Mouse (Mus musculus): ENCODE results near the gene Trim72. TPM values are rescaled to one million over a fixed set of nuclear protein-coding genes. Genes with fewer than 3 reads are reported as not detected.

Trim72 gene
- polyA plus RNA-seq, 2 experiments, result 2.2 to 22.8 TPM

DNA sequence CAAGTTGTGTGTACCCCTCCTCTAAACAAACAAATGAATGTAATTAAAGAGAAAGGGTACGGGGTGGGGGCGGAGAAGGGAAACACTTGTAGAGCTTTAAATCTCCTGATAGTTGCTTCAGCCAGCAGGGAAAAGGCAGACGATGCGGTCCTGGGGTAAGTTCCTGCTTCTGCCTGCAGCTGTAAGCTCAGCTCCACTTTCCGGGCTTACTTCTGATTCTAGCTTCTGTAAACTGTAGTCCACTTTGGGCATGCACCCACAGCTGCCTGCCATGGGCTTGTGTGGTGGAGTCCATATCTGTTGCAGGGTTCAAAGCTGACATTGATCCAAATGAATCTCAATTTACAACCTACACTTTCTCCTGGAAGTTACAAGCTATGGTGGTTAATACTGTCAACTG, 49.3 kb downstream of the Trim72 start:
- ATAC-seq (ENCODE audit: low FRiP score, low read depth), result no peak
- 55% methylated on average over 5 of the region's 5 CpGs for WGBS

DNA sequence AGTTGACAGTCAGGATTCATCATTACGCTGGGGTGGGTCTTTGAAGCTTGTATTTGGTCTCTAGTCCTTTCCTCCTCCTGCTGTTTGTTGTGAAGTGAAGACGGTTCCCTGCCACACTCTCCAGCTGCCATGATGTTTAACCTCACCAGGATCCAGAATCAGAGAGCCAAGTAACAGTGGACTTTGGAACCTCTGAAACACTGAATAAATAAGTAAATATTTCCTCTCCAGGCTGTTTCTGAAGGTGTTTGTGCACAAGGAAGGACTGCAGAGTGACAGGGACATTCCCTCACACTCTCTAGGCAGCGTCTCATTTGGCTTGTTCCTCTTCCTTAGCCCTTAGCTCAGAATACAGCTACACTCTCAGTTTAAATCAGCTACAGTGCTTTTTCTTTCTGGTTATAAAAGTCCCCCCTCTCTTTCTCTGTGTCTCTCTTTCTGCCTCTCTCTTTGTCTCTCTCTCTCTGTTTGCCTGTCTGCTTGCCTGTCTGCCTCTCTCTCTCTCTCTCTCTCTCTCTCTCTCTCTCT, 53.2 kb downstream of the Trim72 start:
- Histone ChIP-seq H3K27me3 (ENCODE audit: control insufficient read depth, insufficient read depth, low read length) (no peaks in the 10 kb centered on the region), H3K4me2 (replicated peaks; ENCODE audit: low read depth, low read length, severe bottlenecking) (no peak overlapping the region), H3K4me1 (ENCODE audit: control insufficient read depth, insufficient read depth, low read length) (no peaks in the 10 kb centered on the region), H3K9me3 (ENCODE audit: control insufficient read depth, low read length) (no peaks in the 10 kb centered on the region), H3K9ac (ENCODE audit: low read depth, low read length, severe bottlenecking) (no peak overlapping the region), H3K4me3 (replicated peaks; ENCODE audit: low read length) (no peak overlapping the region), H3K36me3 (ENCODE audit: control insufficient read depth, insufficient read depth, low read length) (no peaks in the 10 kb centered on the region), H3K27ac (replicated peaks; ENCODE audit: low read depth, low read length) (no peak overlapping the region)
- DNase-seq (ENCODE audit: low spot score) (no peak), ATAC-seq (ENCODE audit: low FRiP score, low read depth) (no peak)
- no peak for TF ChIP-seq POLR2A (IDR thresholded peaks at IDR 0.05; ENCODE audit: borderline replicate concordance, extremely low read depth, insufficient read depth, insufficient read length)
- WGBS, result 61% methylated on average over 3 of the region's 3 CpGs

More for the DNA sequence above, 49.3 kb downstream of the Trim72 start:
- Histone ChIP-seq H3K9ac (ENCODE audit: low read depth, low read length, severe bottlenecking) (no peak overlapping the region), H3K36me3 (ENCODE audit: control insufficient read depth, insufficient read depth, low read length) (no peaks in the 10 kb centered on the region), H3K27ac (replicated peaks; ENCODE audit: low read depth, low read length) (no peak overlapping the region), H3K27me3 (ENCODE audit: control insufficient read depth, insufficient read depth, low read length) (no peaks in the 10 kb centered on the region), H3K4me3 (replicated peaks; ENCODE audit: low read length) (no peak overlapping the region), H3K9me3 (ENCODE audit: control insufficient read depth, low read length) (no peaks in the 10 kb centered on the region), H3K4me2 (replicated peaks; ENCODE audit: low read depth, low read length, severe bottlenecking) (no peak overlapping the region), H3K4me1 (ENCODE audit: control insufficient read depth, insufficient read depth, low read length) (no peaks in the 10 kb centered on the region)
- no peak for DNase-seq (ENCODE audit: low spot score)
- TF ChIP-seq POLR2A (IDR thresholded peaks at IDR 0.05; ENCODE audit: borderline replicate concordance, extremely low read depth, insufficient read depth, insufficient read length), result no peak

DNA sequence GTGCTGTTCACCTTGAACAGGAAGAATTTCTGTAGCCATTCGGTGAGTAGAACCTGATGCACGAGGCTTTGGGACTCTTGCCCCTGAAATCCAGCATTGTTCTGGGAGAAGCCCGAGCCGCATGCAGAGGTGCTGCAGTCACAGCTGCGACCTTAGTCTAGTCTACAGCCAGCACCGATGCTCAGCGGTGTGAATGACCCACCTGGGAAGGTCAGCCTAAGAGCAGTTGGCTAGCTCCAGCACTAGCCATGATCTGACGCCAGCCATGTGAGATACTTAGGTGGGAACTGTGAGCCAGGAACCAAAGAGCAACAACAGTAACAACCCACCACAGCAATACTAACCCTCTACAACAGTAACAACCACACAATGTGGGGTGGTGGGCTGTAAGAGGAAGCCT, 54.1 kb downstream of the Trim72 start:
- no peaks in the 10 kb centered on the region for H3K4me1 ChIP-seq (ENCODE audit: control insufficient read depth, insufficient read depth, low read length)
- no peaks in the 10 kb centered on the region for H3K27me3 ChIP-seq (ENCODE audit: control insufficient read depth, insufficient read depth, low read length)
- ATAC-seq (ENCODE audit: low FRiP score, low read depth), result no peak
- H3K4me2 ChIP-seq (replicated peaks; ENCODE audit: low read depth, low read length, severe bottlenecking), result no peak overlapping the region
- 66% methylated on average over 8 of the region's 8 CpGs for WGBS
- no peaks in the 10 kb centered on the region for H3K9me3 ChIP-seq (ENCODE audit: control insufficient read depth, low read length)
- H3K27ac ChIP-seq (replicated peaks; ENCODE audit: low read depth, low read length), result no peak overlapping the region
- no peak for TF ChIP-seq POLR2A (IDR thresholded peaks at IDR 0.05; ENCODE audit: borderline replicate concordance, extremely low read depth, insufficient read depth, insufficient read length)
- no peak overlapping the region for H3K9ac ChIP-seq (ENCODE audit: low read depth, low read length, severe bottlenecking)
- H3K36me3 ChIP-seq (ENCODE audit: control insufficient read depth, insufficient read depth, low read length), result no peaks in the 10 kb centered on the region
- no peak for DNase-seq (ENCODE audit: low spot score)
- H3K4me3 ChIP-seq (replicated peaks; ENCODE audit: low read length), result no peak overlapping the region

DNA sequence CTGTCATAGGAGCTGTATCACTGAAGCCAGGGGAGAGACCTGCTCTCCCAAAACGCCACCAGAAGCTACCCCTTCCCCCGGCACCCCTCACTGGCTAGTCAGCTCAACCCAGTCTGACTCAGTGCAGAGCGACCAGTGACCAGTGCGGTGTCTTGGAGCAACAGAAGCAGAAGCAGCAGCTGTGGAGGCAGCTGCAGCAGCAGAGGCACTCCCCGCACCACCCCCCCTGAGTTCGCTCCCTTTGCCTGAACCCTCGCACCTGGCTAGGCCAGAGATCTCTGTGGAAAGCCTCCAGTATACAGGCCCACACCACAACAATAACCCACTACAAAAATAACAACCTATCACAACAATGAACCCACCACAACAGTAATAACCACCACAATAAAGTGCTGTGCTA, 54.8 kb downstream of the Trim72 start:
- Histone ChIP-seq H3K27me3 (ENCODE audit: control insufficient read depth, insufficient read depth, low read length) (no peaks in the 10 kb centered on the region), H3K9ac (ENCODE audit: low read depth, low read length, severe bottlenecking) (no peak overlapping the region), H3K27ac (replicated peaks; ENCODE audit: low read depth, low read length) (no peak overlapping the region), H3K9me3 (ENCODE audit: control insufficient read depth, low read length) (no peaks in the 10 kb centered on the region), H3K4me3 (replicated peaks; ENCODE audit: low read length) (no peak overlapping the region), H3K4me2 (replicated peaks; ENCODE audit: low read depth, low read length, severe bottlenecking) (no peak overlapping the region), H3K4me1 (ENCODE audit: control insufficient read depth, insufficient read depth, low read length) (no peaks in the 10 kb centered on the region), H3K36me3 (ENCODE audit: control insufficient read depth, insufficient read depth, low read length) (no peaks in the 10 kb centered on the region)
- no peak for ATAC-seq (ENCODE audit: low FRiP score, low read depth)
- DNase-seq (ENCODE audit: low spot score), result no peak
- WGBS, result 73% methylated on average over 7 of the region's 7 CpGs
- no peak for TF ChIP-seq POLR2A (IDR thresholded peaks at IDR 0.05; ENCODE audit: borderline replicate concordance, extremely low read depth, insufficient read depth, insufficient read length)

DNA sequence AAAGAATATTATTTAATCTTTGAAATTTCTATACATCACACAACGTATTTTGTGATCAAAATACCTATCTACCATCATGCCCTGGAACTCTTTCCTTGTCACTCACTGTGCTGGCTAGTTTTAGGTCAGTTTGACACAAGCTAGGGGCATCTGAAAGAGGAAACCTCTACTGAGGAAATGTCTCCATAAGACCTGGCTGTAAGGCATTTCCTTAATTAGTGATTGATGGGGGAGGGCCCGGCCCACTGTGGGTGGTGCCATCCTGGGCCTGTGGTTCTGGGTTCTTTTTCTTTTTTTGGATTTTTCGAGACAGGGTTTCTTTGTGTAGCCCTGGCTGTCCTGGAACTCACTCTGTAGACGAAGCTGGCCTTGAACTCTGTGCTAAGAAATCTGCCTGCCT, 55.3 kb downstream of the Trim72 start:
- TF ChIP-seq POLR2A (IDR thresholded peaks at IDR 0.05; ENCODE audit: borderline replicate concordance, extremely low read depth, insufficient read depth, insufficient read length), result no peak
- H3K9ac ChIP-seq (ENCODE audit: low read depth, low read length, severe bottlenecking), result no peak overlapping the region
- H3K27ac ChIP-seq (replicated peaks; ENCODE audit: low read depth, low read length), result no peak overlapping the region
- no peak overlapping the region for H3K4me3 ChIP-seq (replicated peaks; ENCODE audit: low read length)
- H3K4me2 ChIP-seq (replicated peaks; ENCODE audit: low read depth, low read length, severe bottlenecking), result no peak overlapping the region
- ATAC-seq (ENCODE audit: low FRiP score, low read depth) (no peak), DNase-seq (ENCODE audit: low spot score) (no peak)
- no peaks in the 10 kb centered on the region for H3K4me1 ChIP-seq (ENCODE audit: control insufficient read depth, insufficient read depth, low read length)
- H3K36me3 ChIP-seq (ENCODE audit: control insufficient read depth, insufficient read depth, low read length), result no peaks in the 10 kb centered on the region
- H3K9me3 ChIP-seq (ENCODE audit: control insufficient read depth, low read length), result no peaks in the 10 kb centered on the region
- WGBS, result 73% methylated on average over 4 of the region's 4 CpGs
- H3K27me3 ChIP-seq (ENCODE audit: control insufficient read depth, insufficient read depth, low read length), result no peaks in the 10 kb centered on the region

Other genes starting within 250 kb of the Trim72 start
- gene Orai3, start 234.1 kb upstream of the Trim72 start, polyA plus RNA-seq (2012; rRNA removed), result 22.8 and 29.6 TPM in 2 replicates
- 10.5 and 11.6 TPM in 2 replicates for gene Orai3, start 234.1 kb upstream of the Trim72 start, polyA plus RNA-seq (2014; fragmentation: Nextera tagmentation; extraction: Ambion mirVana)
- 29.7 and 31.8 TPM in 2 replicates for gene Setd1a, start 227.3 kb upstream of the Trim72 start, polyA plus RNA-seq (2012; rRNA removed)
- gene Setd1a, start 227.3 kb upstream of the Trim72 start, polyA plus RNA-seq (2014; fragmentation: Nextera tagmentation; extraction: Ambion mirVana), result 27.3 and 32.0 TPM in 2 replicates
- gene Gm49388, start 218.3 kb upstream of the Trim72 start, polyA plus RNA-seq (2012; rRNA removed), result 0.44 and 0.61 TPM in 2 replicates
- gene Gm49388, start 218.3 kb upstream of the Trim72 start, polyA plus RNA-seq (2014; fragmentation: Nextera tagmentation; extraction: Ambion mirVana), result not detected in 2 replicates
- 28.0 and 28.7 TPM in 2 replicates for gene Hsd3b7, start 203.3 kb upstream of the Trim72 start, polyA plus RNA-seq (2012; rRNA removed)
- gene Hsd3b7, start 203.3 kb upstream of the Trim72 start, polyA plus RNA-seq (2014; fragmentation: Nextera tagmentation; extraction: Ambion mirVana), result 14.3 and 16.5 TPM in 2 replicates
- gene Stx4a, start 179.7 kb upstream of the Trim72 start, polyA plus RNA-seq (2012; rRNA removed), result 116 and 147 TPM in 2 replicates
- 38.8 and 41.0 TPM in 2 replicates for gene Stx4a, start 179.7 kb upstream of the Trim72 start, polyA plus RNA-seq (2014; fragmentation: Nextera tagmentation; extraction: Ambion mirVana)
- 43.9 and 52.1 TPM in 2 replicates for gene Stx1b, start 179.4 kb upstream of the Trim72 start, polyA plus RNA-seq (2012; rRNA removed)
- 4.0 and 6.3 TPM in 2 replicates for gene Stx1b, start 179.4 kb upstream of the Trim72 start, polyA plus RNA-seq (2014; fragmentation: Nextera tagmentation; extraction: Ambion mirVana)
- 19.1 and 20.1 TPM in 2 replicates for gene Zfp646, start 127.7 kb upstream of the Trim72 start, polyA plus RNA-seq (2012; rRNA removed)
- 12.4 and 15.3 TPM in 2 replicates for gene Zfp646, start 127.7 kb upstream of the Trim72 start, polyA plus RNA-seq (2014; fragmentation: Nextera tagmentation; extraction: Ambion mirVana)
- 11.0 and 14.9 TPM in 2 replicates for gene Zfp668, start 127.1 kb upstream of the Trim72 start, polyA plus RNA-seq (2012; rRNA removed)
- 10.9 and 14.8 TPM in 2 replicates for gene Zfp668, start 127.1 kb upstream of the Trim72 start, polyA plus RNA-seq (2014; fragmentation: Nextera tagmentation; extraction: Ambion mirVana)
- gene Prss53, start 113.0 kb upstream of the Trim72 start, polyA plus RNA-seq (2012; rRNA removed), result 6.9 and 9.6 TPM in 2 replicates
- gene Prss53, start 113.0 kb upstream of the Trim72 start, polyA plus RNA-seq (2014; fragmentation: Nextera tagmentation; extraction: Ambion mirVana), result 1.3 and 2.0 TPM in 2 replicates
- not detected in 2 replicates for gene Gm21974, start 108.5 kb upstream of the Trim72 start, polyA plus RNA-seq (2012; rRNA removed)
- gene Gm21974, start 108.5 kb upstream of the Trim72 start, polyA plus RNA-seq (2014; fragmentation: Nextera tagmentation; extraction: Ambion mirVana), result not detected in 2 replicates
- gene Vkorc1, start 108.3 kb upstream of the Trim72 start, polyA plus RNA-seq (2012; rRNA removed), result 242 and 335 TPM in 2 replicates
- gene Vkorc1, start 108.3 kb upstream of the Trim72 start, polyA plus RNA-seq (2014; fragmentation: Nextera tagmentation; extraction: Ambion mirVana), result 244 and 256 TPM in 2 replicates
- 67.0 and 94.6 TPM in 2 replicates for gene Bckdk, start 99.9 kb upstream of the Trim72 start, polyA plus RNA-seq (2012; rRNA removed)
- 116 and 122 TPM in 2 replicates for gene Bckdk, start 99.9 kb upstream of the Trim72 start, polyA plus RNA-seq (2014; fragmentation: Nextera tagmentation; extraction: Ambion mirVana)
- 35.2 and 43.4 TPM in 2 replicates for gene Kat8, start 91.4 kb upstream of the Trim72 start, polyA plus RNA-seq (2012; rRNA removed)
- gene Kat8, start 91.4 kb upstream of the Trim72 start, polyA plus RNA-seq (2014; fragmentation: Nextera tagmentation; extraction: Ambion mirVana), result 39.1 and 45.4 TPM in 2 replicates
- 6.3 and 7.0 TPM in 2 replicates for gene Prss8, start 73.8 kb upstream of the Trim72 start, polyA plus RNA-seq (2012; rRNA removed)
- gene Prss8, start 73.8 kb upstream of the Trim72 start, polyA plus RNA-seq (2014; fragmentation: Nextera tagmentation; extraction: Ambion mirVana), result 6.2 and 7.0 TPM in 2 replicates
- 14.5 and 16.9 TPM in 2 replicates for gene Prss36, start 57.2 kb upstream of the Trim72 start, polyA plus RNA-seq (2012; rRNA removed)
- 11.7 and 14.1 TPM in 2 replicates for gene Prss36, start 57.2 kb upstream of the Trim72 start, polyA plus RNA-seq (2014; fragmentation: Nextera tagmentation; extraction: Ambion mirVana)
- 919 and 999 TPM in 2 replicates for gene Fus, start 36.5 kb upstream of the Trim72 start, polyA plus RNA-seq (2012; rRNA removed)
- 60.9 and 68.7 TPM in 2 replicates for gene Fus, start 36.5 kb upstream of the Trim72 start, polyA plus RNA-seq (2014; fragmentation: Nextera tagmentation; extraction: Ambion mirVana)
- 53.1 and 59.3 TPM in 2 replicates for gene Pycard, start 10.1 kb upstream of the Trim72 start, polyA plus RNA-seq (2012; rRNA removed)
- 98.3 and 132 TPM in 2 replicates for gene Pycard, start 10.1 kb upstream of the Trim72 start, polyA plus RNA-seq (2014; fragmentation: Nextera tagmentation; extraction: Ambion mirVana)
- gene Itgam, start 58.7 kb downstream of the Trim72 start, polyA plus RNA-seq (2012; rRNA removed), result 2.4 and 2.5 TPM in 2 replicates
- gene Itgam, start 58.7 kb downstream of the Trim72 start, polyA plus RNA-seq (2014; fragmentation: Nextera tagmentation; extraction: Ambion mirVana), result 1.1 and 1.2 TPM in 2 replicates
- 0.01 TPM in 1 of 2 replicates, not detected in the other for gene Gm49368, start 58.7 kb downstream of the Trim72 start, polyA plus RNA-seq (2012; rRNA removed)
- not detected in 2 replicates for gene Gm49368, start 58.7 kb downstream of the Trim72 start, polyA plus RNA-seq (2014; fragmentation: Nextera tagmentation; extraction: Ambion mirVana)
- gene Itgax, start 125.6 kb downstream of the Trim72 start, polyA plus RNA-seq (2012; rRNA removed), result 0.14 and 0.18 TPM in 2 replicates
- 0.06 and 0.17 TPM in 2 replicates for gene Itgax, start 125.6 kb downstream of the Trim72 start, polyA plus RNA-seq (2014; fragmentation: Nextera tagmentation; extraction: Ambion mirVana)
- not detected in 2 replicates for gene Itgad, start 150.4 kb downstream of the Trim72 start, polyA plus RNA-seq (2012; rRNA removed)
- gene Itgad, start 150.4 kb downstream of the Trim72 start, polyA plus RNA-seq (2014; fragmentation: Nextera tagmentation; extraction: Ambion mirVana), result not detected in 2 replicates
- 53.8 and 80.3 TPM in 2 replicates for gene Cox6a2, start 202.4 kb downstream of the Trim72 start, polyA plus RNA-seq (2012; rRNA removed)
- 40.2 and 70.8 TPM in 2 replicates for gene Cox6a2, start 202.4 kb downstream of the Trim72 start, polyA plus RNA-seq (2014; fragmentation: Nextera tagmentation; extraction: Ambion mirVana)
- gene Armc5, start 233.4 kb downstream of the Trim72 start, polyA plus RNA-seq (2012; rRNA removed), result 21.2 and 31.9 TPM in 2 replicates
- gene Armc5, start 233.4 kb downstream of the Trim72 start, polyA plus RNA-seq (2014; fragmentation: Nextera tagmentation; extraction: Ambion mirVana), result 14.5 and 16.7 TPM in 2 replicates
- gene 9130023H24Rik, start 234.1 kb downstream of the Trim72 start, polyA plus RNA-seq (2012; rRNA removed), result 3.2 and 3.4 TPM in 2 replicates
- 8.1 and 8.8 TPM in 2 replicates for gene 9130023H24Rik, start 234.1 kb downstream of the Trim72 start, polyA plus RNA-seq (2014; fragmentation: Nextera tagmentation; extraction: Ambion mirVana)
- 46.0 and 55.5 TPM in 2 replicates for gene Tgfb1i1, start 242.9 kb downstream of the Trim72 start, polyA plus RNA-seq (2012; rRNA removed)
- gene Tgfb1i1, start 242.9 kb downstream of the Trim72 start, polyA plus RNA-seq (2014; fragmentation: Nextera tagmentation; extraction: Ambion mirVana), result 51.2 and 55.4 TPM in 2 replicates

Measured in limb, embryonic 14.5 days (tissue).